Mouse (Mus musculus): ENCODE data around the gene Gm44579. TPM values are rescaled to one million over a fixed set of nuclear protein-coding genes. Genes with fewer than 3 reads are reported as not detected.

Gm44579 gene
- polyA plus RNA-seq, 1 experiment, result not detected

DNA sequence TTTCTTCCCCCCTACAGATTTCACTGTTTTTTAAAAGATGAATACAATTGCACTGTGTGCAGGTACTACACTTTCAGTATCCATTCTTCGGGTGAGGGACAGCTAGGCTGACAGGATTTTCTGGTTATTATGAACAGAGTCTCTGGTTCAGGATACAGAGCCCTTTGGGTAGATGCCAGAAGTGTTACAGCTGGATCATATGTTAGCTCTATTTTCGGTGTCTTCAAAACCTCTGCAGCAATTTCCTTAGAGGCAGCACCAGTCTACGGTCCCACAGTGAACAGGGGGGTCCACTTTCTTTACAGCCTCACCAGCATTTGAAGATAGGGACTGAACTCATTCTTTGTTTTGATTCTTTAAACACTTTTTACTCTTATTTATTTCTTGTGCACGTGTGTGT, 36.3 kb downstream of the Gm44579 start:
- Histone ChIP-seq H3K79me2 (ENCODE audit: control insufficient read depth, insufficient read depth) (no peaks in the 10 kb centered on the region), H3ac (ENCODE audit: control insufficient read depth, insufficient read length) (no peak overlapping the region), H3K36me3 (ENCODE audit: control insufficient read depth, insufficient read depth) (no peaks in the 10 kb centered on the region), H3K4me3 (no peak overlapping the region), H3K4me2 (ENCODE audit: low read depth) (no peak overlapping the region), H3K27me3 (ENCODE audit: control insufficient read depth, insufficient read depth, insufficient read length) (no peaks in the 10 kb centered on the region)
- no peak for TF ChIP-seq E2F4 (IDR thresholded peaks at IDR 0.05; ENCODE audit: insufficient read depth)

DNA sequence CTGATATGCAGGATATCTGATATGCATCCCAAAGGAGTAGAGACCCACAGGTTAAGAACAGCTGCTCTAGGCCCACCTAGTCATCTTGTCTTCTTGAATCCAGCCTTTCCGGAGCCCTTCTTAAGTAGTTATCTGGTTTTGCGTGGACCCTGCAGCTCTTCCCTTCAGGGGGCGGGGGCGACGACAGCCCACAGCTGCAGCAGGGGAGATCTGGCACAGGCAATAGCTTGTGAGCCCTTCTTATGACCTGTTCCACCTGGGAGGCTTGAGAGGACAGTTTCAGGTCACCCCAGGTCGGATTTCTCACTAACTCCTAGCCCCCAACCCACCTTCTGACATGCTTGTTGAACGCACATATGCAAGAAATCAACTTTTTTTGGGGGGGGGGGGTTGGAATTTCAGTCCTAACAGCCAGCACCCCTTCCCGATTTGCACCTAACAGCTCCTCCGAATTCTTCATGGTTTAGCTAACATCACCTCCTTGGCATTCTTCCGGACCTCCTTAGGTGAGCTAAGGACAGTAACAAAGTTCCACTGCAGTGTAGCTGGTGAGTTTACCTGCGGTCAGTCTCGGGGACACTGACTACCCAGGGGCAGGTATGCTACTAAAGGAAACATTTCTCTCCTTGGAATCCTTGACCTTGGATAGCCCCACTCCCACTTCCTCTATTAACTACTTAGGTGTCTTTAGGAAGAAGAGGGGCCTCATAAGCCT, 38.8 kb downstream of the Gm44579 start:
- Histone ChIP-seq H3K79me2 (ENCODE audit: control insufficient read depth, insufficient read depth) (no peaks in the 10 kb centered on the region), H3K27me3 (ENCODE audit: control insufficient read depth, insufficient read depth, insufficient read length) (peaks cover 10% of the 10 kb centered on the region), H3K36me3 (ENCODE audit: control insufficient read depth, insufficient read depth) (no peaks in the 10 kb centered on the region), H3K4me2 (ENCODE audit: low read depth) (peak overlapping the region; percentile 90), H3ac (ENCODE audit: control insufficient read depth, insufficient read length) (no peak overlapping the region), H3K4me3 (no peak overlapping the region)
- TF ChIP-seq USF1 (IDR thresholded peaks at IDR 0.05; ENCODE audit: low read depth) (no peak), MAX (IDR thresholded peaks at IDR 0.05; ENCODE audit: low read depth) (no peak), MYOG (IDR thresholded peaks at IDR 0.05; ENCODE audit: control insufficient read depth in 1 of 3, insufficient read depth in 1 of 3, insufficient read length in 2 of 3, low read depth in 2 of 3) (no peak), TCF12 (IDR thresholded peaks at IDR 0.05; ENCODE audit: insufficient read depth, poor library complexity, severe bottlenecking) (no peak), TCF3 (IDR thresholded peaks at IDR 0.05; ENCODE audit: insufficient read length, low read depth) (no peak), REST (IDR thresholded peaks at IDR 0.05; ENCODE audit: insufficient read depth, insufficient read length) (no peak), MYOD1 (IDR thresholded peaks at IDR 0.05; ENCODE audit: control insufficient read depth in 1 of 3, insufficient read length in 2 of 3, low read depth in 2 of 3) (no peak), POLR2A (IDR thresholded peaks at IDR 0.05; ENCODE audit: insufficient read length, low read depth) (no peak), CEBPB (IDR thresholded peaks at IDR 0.05; ENCODE audit: insufficient read depth, poor library complexity, severe bottlenecking) (no peak), SRF (IDR thresholded peaks at IDR 0.05; ENCODE audit: control insufficient read depth, insufficient read length, low read depth) (no peak), E2F4 (IDR thresholded peaks at IDR 0.05; ENCODE audit: insufficient read depth) (no peak), POLR2AphosphoS2 (IDR thresholded peaks at IDR 0.05; ENCODE audit: insufficient read length, low read depth) (no peak)

DNA sequence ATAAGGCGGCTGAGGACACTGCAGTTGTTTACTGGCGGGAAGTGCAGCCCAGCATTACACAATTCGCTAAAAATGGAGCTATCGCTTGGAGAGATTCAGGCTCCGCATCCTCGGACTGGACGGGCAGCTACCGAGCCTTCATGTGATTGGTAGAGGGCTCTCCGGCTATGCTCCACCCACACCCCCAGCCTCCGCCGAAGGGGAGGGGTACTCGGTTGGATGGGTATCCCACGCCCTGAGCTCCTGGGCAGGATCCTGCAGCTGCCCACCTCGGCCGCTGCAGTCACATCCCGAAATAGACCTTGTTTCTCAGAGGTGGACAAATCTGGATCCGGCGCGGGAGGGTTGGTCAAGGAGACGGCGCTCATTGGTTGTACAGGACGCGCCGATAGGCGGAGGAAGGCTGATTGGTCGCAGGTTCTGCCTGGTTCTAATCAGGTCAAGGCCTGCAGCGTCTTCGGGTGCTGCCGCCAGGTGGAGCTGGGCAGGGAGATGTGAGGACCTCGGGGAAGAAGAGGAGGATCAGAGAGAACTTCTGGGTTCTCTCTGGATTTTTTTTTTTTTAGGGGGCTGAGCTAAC, 39.6 kb downstream of the Gm44579 start:
- Histone ChIP-seq H3K27me3 (ENCODE audit: control insufficient read depth, insufficient read depth, insufficient read length) (peaks cover 16% of the 10 kb centered on the region), H3K36me3 (ENCODE audit: control insufficient read depth, insufficient read depth) (no peaks in the 10 kb centered on the region), H3ac (ENCODE audit: control insufficient read depth, insufficient read length) (no peak overlapping the region), H3K4me3 (peak overlapping the region; percentile 15), H3K79me2 (ENCODE audit: control insufficient read depth, insufficient read depth) (no peaks in the 10 kb centered on the region), H3K4me2 (ENCODE audit: low read depth) (peak overlapping the region; percentile 90)
- no peak for TF ChIP-seq TCF12 (IDR thresholded peaks at IDR 0.05; ENCODE audit: insufficient read depth, poor library complexity, severe bottlenecking)
- no peak for TF ChIP-seq POLR2A (IDR thresholded peaks at IDR 0.05; ENCODE audit: insufficient read length, low read depth)
- TF ChIP-seq MYOG (IDR thresholded peaks at IDR 0.05; ENCODE audit: control insufficient read depth in 1 of 3, insufficient read depth in 1 of 3, insufficient read length in 2 of 3, low read depth in 2 of 3), result peak in 1 of 3 experiments; percentile 27
- TF ChIP-seq MYOD1 (IDR thresholded peaks at IDR 0.05; ENCODE audit: control insufficient read depth in 1 of 3, insufficient read length in 2 of 3, low read depth in 2 of 3), result peak in 1 of 3 experiments; percentile 51
- TF ChIP-seq SRF (IDR thresholded peaks at IDR 0.05; ENCODE audit: control insufficient read depth, insufficient read length, low read depth), result no peak
- TF ChIP-seq CEBPB (IDR thresholded peaks at IDR 0.05; ENCODE audit: insufficient read depth, poor library complexity, severe bottlenecking), result 0 out of 2 replicates have a peak, but pooled peaks have one; percentile 32

DNA sequence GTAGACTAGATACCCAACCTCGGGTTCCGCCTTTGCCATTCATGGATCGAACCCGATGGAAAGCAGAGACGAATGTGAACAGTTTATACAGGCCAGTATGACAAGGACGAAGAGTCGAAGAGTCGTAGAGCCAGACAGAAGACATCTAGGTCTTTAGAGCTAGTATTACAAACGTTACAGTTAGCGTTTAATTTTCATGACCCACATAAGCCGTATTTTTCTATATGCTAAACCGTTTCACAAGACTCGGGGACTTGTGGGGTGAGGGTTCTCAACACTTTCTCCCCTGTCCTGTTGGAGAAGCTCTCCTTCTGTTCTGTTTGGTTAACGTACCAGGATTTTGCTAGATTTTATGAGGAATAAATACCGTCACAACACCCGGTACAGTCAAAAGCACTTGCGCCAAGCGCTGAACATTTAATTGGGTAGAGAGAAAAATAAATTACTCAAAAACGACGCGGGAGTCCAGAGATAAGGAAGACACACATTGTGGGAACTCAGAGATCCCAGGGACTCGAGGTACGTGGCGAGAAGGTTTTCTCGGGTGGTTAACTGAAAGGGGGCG, 40.1 kb downstream of the Gm44579 start:
- TF ChIP-seq MYOG (IDR thresholded peaks at IDR 0.05; ENCODE audit: control insufficient read depth in 1 of 3, insufficient read depth in 1 of 3, insufficient read length in 2 of 3, low read depth in 2 of 3) (no peak), SRF (IDR thresholded peaks at IDR 0.05; ENCODE audit: control insufficient read depth, insufficient read length, low read depth) (no peak), REST (IDR thresholded peaks at IDR 0.05; ENCODE audit: insufficient read depth, insufficient read length) (no peak), TCF3 (IDR thresholded peaks at IDR 0.05; ENCODE audit: insufficient read length, low read depth) (no peak), POLR2A (IDR thresholded peaks at IDR 0.05; ENCODE audit: insufficient read length, low read depth) (no peak), CEBPB (IDR thresholded peaks at IDR 0.05; ENCODE audit: insufficient read depth, poor library complexity, severe bottlenecking) (no peak), MAX (IDR thresholded peaks at IDR 0.05; ENCODE audit: low read depth) (no peak), MYOD1 (IDR thresholded peaks at IDR 0.05; ENCODE audit: control insufficient read depth in 1 of 3, insufficient read length in 2 of 3, low read depth in 2 of 3) (no peak), E2F4 (IDR thresholded peaks at IDR 0.05; ENCODE audit: insufficient read depth) (no peak), TCF12 (IDR thresholded peaks at IDR 0.05; ENCODE audit: insufficient read depth, poor library complexity, severe bottlenecking) (no peak), USF1 (IDR thresholded peaks at IDR 0.05; ENCODE audit: low read depth) (no peak), POLR2AphosphoS2 (IDR thresholded peaks at IDR 0.05; ENCODE audit: insufficient read length, low read depth) (no peak)
- Histone ChIP-seq H3K27me3 (ENCODE audit: control insufficient read depth, insufficient read depth, insufficient read length) (peaks cover 16% of the 10 kb centered on the region), H3K4me2 (ENCODE audit: low read depth) (peak overlapping the region; percentile 90), H3ac (ENCODE audit: control insufficient read depth, insufficient read length) (no peak overlapping the region), H3K79me2 (ENCODE audit: control insufficient read depth, insufficient read depth) (no peaks in the 10 kb centered on the region), H3K4me3 (peak overlapping the region; percentile 15), H3K36me3 (ENCODE audit: control insufficient read depth, insufficient read depth) (no peaks in the 10 kb centered on the region)
